Mouse (Mus musculus): ENCODE data around the gene Mtmr6. TPM values are rescaled to one million over a fixed set of nuclear protein-coding genes. Genes with fewer than 3 reads are reported as not detected.

Gene Mtmr6
- polyA plus RNA-seq, 1 experiment: 7.2 TPM

DNA sequence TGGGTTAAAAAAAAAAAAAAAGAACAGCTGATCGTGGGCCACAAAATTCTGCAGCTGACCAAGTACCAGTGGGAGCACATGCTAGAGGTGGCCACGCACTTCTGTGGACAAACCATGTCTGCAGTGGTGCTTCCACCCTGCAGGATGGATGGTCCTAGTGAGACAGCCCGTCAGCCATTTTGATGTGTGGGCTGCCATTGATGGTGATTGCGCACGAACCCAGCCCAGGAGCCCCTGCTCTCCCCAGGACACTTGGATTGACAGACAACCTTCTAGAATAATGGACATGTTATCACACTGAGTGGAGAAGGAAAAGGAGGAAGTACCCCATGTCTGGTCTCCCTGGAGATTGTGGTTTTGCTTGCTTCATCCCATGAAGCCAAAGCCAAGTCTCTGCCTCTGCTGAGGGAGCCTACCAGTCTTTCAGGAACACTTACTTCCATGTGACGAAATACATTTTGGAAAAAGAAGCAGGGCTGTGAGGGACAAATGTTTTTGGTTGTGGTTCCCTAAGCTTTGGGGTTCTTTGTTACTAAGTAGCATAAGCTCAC, 80.4 kb downstream of the Mtmr6 start:
- no peak for TF ChIP-seq GATA1 (IDR thresholded peaks at IDR 0.05; ENCODE audit: low read length)

Other genes starting within 250 kb of the Mtmr6 start
- gene Atp8a2, start 68.0 kb upstream of the Mtmr6 start, polyA plus RNA-seq (2012): not detected in 2 replicates
- gene Nupl1, start 13.8 kb upstream of the Mtmr6 start, polyA plus RNA-seq (2012): not detected in 2 replicates
- gene Gm49336, start 13.7 kb upstream of the Mtmr6 start, polyA plus RNA-seq (2012): 11.0 and 15.7 TPM in 2 replicates
- gene Amer2, start 108.0 kb downstream of the Mtmr6 start, polyA plus RNA-seq (2012): not detected in 2 replicates

Measured in G1E-ER4 (cell line).